Mouse (Mus musculus): ENCODE measurements around the gene Nfic. TPM values are rescaled to one million over a fixed set of nuclear protein-coding genes. Genes with fewer than 3 reads are reported as not detected.
A peak's percentile ranks its signal among the peaks of the same experiment; 100 is the strongest.

Gene Nfic
- total RNA-seq, 2 experiments from 2014 or later: 219 to 237 TPM

GRCm38 (mm10) chr10:81488081-81488480, 32.6 kb upstream of the Nfic start:
- no peak for DNase-seq

DNA sequence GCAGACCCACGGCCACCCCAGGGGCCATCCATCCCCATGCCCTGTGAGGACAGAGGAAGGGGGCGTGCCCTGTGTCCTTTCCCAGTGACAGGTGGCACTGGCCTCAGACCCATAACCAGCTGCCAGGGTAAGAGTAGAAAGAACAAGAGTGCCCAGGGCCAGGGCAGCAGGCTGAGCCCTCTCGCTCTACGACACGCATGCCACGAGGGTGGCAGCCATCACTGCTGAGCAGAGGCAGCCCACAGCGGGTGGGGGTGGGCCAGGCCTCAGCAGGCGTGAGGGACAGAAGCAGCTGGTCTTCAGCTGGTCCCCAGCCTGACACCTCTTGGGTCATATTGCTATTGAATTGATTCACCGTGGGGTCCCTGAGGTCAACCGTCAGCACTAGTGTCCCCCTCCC, 31.1 kb upstream of the Nfic start:
- intact Hi-C loops (cut with DNase I): no loop called here
- no peak for DNase-seq

More at GRCm38 (mm10) chr10:81488081-81488480, 32.6 kb upstream of the Nfic start:
- intact Hi-C loops (cut with DNase I): no loop called here

GRCm38 (mm10) chr10:81485479-81486018, 30.1 kb upstream of the Nfic start:
- intact Hi-C loops (cut with DNase I): no loop called here
- DNase-seq: no peak

GRCm38 (mm10) chr10:81485060-81485449, 29.6 kb upstream of the Nfic start:
- intact Hi-C loops (cut with DNase I): no loop called here
- DNase-seq: no peak

GRCm38 (mm10) chr10:81484441-81485059, 29.1 kb upstream of the Nfic start:
- DNase-seq: no peak
- intact Hi-C loops (cut with DNase I): no loop called here

DNA sequence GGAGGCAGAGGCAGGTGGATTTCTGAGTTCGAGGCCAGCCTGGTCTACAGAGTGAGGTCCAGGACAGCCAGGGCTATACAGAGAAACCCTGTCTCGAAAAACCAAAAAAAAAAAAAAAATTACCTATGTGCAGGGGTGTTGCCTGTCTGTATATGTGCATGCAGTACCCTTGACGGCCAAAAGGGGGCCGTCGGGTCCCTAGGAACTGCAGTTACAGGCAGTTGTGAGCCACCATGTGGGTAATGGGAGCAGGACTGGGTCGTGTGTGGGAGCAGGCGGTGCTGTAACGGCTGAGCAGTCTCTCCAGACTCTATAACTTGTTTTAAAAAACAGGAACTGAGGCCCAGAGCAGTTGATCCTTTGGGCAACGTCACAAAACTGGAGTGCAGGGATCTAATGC, 28.5 kb upstream of the Nfic start:
- intact Hi-C loops (cut with DNase I): no loop called here
- no peak for DNase-seq

DNA sequence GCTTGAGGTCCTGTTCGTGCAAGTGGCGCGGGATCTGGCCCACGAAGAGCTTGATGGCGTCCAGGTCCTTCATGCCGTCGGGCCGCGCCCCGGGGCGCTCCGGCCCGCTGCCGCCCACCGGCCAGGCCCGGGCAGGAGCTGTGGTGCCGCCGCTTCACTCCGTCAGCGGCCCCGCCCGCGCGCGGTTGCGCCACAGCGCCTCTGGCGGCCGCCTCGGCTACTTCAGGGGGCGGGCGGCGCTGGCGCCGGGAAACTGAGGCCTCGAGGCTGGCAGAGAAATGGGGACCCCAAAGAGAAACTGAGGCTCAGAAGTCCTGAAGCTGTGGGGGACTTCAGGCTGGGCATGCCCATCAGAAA, 27.1 kb upstream of the Nfic start, which contains the start of gene Celf5:
Gene Celf5 (minus strand): TSS at position 177 of the 357 bp plus-strand sequence.
- DNase-seq: no peak
- intact Hi-C loops (cut with DNase I): no loop called here

DNA sequence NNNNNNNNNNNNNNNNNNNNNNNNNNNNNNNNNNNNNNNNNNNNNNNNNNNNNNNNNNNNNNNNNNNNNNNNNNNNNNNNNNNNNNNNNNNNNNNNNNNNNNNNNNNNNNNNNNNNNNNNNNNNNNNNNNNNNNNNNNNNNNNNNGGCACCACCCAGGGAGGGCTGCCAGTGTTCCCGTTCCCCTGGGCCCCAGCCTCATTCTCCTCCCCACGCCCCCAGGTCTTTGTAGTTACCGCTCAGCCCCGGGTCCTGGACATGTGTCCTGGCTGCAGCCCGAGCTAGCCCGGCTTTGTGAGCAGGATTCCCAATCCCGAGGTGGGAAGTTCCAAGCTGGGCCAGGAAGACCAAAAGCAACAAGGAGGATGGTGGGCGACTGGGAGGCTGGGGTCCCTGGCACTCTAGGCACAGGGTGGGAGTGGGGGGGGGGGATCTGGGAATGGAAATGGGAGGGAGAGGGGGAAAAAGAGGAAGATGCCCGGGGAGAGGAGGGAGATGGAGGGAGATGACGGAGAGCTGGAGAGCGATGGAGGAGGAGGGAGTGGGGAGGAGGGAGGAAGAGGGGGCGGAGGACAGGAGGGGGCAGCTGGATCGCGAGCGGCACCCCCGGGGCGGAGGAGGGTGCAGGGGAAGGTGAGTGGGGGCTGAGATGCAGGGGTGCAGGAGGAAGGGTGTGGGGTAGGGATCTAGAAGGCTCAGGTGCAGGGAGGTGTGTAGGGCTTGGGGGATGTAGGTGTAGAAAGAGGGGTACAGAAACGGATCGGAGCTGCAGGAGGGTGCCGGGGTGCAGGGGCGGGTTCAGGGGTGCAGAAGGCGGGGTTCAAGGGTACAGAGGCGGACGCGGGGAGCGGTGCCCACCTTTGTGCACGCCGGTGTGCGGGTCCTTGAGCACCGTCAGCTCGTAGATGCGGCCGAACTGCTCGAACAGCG, 26.4 kb upstream of the Nfic start:
- intact Hi-C loops (cut with DNase I): no loop called here
- DNase-seq: no peak

DNA sequence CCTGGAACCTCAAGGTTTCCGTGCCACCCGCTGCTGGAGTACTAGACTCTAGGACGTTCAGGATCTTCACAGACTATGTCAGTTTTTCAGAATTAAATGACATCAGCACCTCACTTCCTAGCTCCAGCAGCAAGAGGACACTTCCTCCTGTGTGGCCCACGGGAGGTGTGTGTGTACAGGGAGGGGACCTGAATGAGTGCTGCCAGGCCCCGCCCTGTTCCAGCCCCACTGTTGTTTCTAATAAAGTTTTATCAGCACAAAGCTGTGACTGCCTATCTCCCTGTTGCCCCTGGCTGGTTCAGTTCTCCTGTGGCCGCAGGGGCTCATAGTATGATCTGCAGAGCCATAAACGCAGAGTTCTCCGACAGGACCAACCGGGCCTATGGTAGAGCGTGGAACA, 19.0 kb upstream of the Nfic start:
- DNase-seq: no peak
- intact Hi-C loops (cut with DNase I): no loop called here

DNA sequence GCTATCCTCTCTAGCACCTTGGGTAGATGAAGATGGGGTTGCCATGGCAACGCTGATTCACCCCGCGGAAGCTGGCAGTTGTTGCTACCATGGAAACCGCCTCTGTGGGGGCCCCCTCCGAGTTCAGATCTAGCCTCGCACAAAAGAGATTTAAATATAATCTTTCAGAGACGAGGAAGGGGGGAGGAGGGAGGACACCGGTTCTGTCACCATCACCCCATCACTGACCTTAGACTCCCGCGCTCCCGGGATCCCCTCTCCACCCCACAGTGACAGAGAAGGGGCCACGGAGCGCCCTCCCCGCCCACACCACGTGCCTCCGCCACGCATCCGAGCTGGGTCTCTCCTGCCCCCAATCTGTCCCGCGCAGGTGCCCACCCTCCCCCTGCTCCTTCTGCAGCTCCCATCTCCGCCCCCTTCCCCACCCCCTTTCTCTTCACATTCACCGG, 17.6 kb upstream of the Nfic start:
- no peak for DNase-seq
- intact Hi-C loops (cut with DNase I): no loop called here

GRCm38 (mm10) chr10:81472403-81473002, 17.1 kb upstream of the Nfic start:
- DNase-seq: no peak
- intact Hi-C loops (cut with DNase I): no loop called here

DNA sequence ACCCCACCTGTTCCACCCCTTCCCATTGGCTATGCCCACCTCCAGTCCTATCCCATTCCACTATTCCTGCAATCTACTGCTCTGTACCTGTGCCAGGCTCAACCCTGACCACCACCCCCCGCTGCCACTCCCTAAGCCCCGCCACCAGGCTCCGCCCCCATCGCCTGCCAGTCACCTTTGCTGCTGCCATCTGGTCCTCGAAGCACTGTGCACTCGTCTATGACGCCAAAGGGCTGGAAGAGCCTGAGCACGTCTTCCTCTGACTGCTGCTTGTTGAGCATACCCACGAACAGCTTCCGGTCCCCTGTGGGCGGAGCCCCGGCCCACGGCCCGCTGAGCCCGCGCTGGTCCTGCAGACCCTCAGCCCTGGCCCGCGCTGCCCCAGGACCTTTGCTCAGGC, 15.0 kb upstream of the Nfic start:
- no peak for DNase-seq
- intact Hi-C loops (cut with DNase I): no loop called here

DNA sequence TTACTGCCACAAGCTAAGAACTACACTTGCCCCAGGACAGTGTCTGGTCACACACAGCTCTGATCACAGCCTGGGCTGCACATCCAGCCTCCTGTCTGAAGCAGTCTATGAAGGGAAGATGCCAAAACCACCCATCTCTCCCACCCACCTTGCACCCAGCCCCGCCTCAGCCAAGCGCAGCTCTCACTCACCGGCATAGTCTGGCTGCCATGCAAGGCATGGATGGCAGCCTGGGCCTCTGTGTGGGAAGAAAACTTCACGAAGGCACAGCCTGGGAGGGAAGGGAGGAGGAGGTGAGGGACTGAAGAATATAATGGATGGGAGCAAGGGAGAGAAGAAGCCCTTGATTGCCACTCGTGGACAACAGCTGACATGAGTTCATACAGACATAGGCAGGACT, 13.8 kb upstream of the Nfic start:
- intact Hi-C loops (cut with DNase I): no loop called here
- peak; percentile 2 to 8 for DNase-seq

DNA sequence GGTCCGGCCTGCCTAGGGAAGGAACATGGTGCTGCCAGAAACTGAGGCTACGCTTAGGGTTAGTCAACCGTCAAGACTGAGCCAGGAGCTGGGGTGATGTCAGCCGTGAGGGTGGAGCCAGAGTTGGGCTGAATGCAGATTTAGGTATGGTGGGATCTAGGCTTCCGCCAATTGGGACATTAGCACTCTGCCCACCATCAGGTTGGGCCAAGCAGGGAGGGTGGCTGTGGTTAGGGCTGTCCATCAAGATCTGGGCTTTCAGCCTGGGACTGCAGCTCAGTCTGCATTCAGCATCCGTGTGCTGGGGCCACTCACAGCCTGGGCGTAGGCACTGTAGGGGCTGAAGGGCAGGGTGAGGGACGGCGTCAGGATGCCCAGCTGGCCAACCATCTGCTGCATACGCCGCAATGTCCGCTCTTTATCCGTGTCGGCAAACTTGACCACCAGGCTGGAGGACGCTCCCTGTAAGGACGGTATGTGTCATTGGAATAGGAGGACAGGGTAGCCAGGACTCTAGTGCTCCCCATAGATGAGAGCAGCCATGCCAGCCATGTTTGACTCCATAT, 12.3 kb upstream of the Nfic start:
- peak in 1 of 2 experiments; percentile 7 for DNase-seq
- intact Hi-C loops (cut with DNase I): no loop called here

GRCm38 (mm10) chr10:81466881-81467280, 11.4 kb upstream of the Nfic start:
- peak in 1 of 2 experiments; percentile 10 for DNase-seq

GRCm38 (mm10) chr10:81466066-81466465, 10.6 kb upstream of the Nfic start:
- intact Hi-C loops (cut with DNase I): no loop called here
- peak in 1 of 2 experiments; percentile 5 for DNase-seq

More at GRCm38 (mm10) chr10:81466881-81467280, 11.4 kb upstream of the Nfic start:
- intact Hi-C loops (cut with DNase I): no loop called here

- DNase-seq: peak in 1 of 2 experiments; percentile 7
- intact Hi-C loops (cut with DNase I): no loop called here
These were observed 9.8 kb upstream of the Nfic start for GRCm38 (mm10) chr10:81465265-81465645.

DNA sequence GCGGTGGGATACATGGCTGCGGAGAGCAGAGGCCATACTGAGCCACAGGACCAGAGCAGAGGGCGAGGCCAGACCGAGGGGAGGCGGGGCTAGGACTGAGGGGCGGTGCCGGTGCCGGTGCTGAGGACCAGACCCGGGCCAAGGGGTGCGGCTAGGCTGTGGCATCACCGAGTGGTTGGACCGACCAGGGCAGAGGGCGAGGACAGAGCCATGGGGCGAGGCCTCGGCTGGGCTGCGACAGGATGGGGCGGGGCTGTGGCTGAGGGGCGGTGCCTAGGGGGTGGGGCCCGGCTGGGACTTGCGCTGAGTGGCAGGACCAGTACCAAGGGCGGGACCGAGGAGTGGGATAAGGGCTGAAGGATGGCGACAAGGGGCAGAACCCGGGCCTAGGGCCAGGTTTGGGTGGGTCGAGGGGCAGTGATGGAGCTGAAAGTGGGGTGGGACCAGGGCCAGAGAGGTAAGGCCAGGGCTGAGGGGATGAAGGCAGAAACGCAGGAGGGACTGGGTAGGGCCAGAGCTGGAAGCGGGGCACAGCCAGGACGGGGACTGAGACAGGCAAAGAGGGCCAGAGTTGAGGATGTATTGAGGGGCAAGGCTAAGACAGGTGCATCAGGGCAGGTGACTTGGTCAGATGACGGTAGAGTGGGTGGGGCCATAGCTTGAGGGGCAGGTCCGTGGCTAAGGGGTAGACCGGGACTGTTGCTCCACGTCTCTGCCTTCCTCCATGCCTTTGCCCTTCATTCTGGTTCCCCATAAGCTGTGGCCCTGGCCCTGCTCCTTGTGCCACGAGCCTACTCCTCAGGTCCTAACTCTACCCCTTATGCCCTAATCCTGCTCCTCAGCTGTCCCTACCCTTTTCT, 9.2 kb upstream of the Nfic start:
- peak; percentile 26 to 30 for DNase-seq

GRCm38 (mm10) chr10:81463531-81463930, 8.1 kb upstream of the Nfic start:
- DNase-seq: peak in 1 of 2 experiments; percentile 9
- intact Hi-C loops (cut with DNase I): no loop called here

More for the DNA sequence above, 9.2 kb upstream of the Nfic start:
- intact Hi-C loops (cut with DNase I): no loop called here

GRCm38 (mm10) chr10:81462917-81463316, 7.5 kb upstream of the Nfic start:
- DNase-seq: no peak
- intact Hi-C loops (cut with DNase I): no loop called here

Data from gastrocnemius, postnatal 36 days (tissue).